Mouse (Mus musculus): ENCODE measurements around the gene Sel1l2. TPM values are rescaled to one million over a fixed set of nuclear protein-coding genes. Genes with fewer than 3 reads are reported as not detected.
"Not testable (repeated sequence)": the region's sequence is repeated elsewhere in the genome, so short reads cannot be mapped to it uniquely, and the experiment has no call there.

Gene Sel1l2
- total RNA-seq, 1 experiment from 2014 or later: not detected

GRCm38 (mm10) chr2:140215965-140216364 is 173.5 kb downstream of the Sel1l2 start:
- ATAC-seq (replicated peaks; ENCODE audit: low read depth, poor library complexity, severe bottlenecking): no peak

DNA sequence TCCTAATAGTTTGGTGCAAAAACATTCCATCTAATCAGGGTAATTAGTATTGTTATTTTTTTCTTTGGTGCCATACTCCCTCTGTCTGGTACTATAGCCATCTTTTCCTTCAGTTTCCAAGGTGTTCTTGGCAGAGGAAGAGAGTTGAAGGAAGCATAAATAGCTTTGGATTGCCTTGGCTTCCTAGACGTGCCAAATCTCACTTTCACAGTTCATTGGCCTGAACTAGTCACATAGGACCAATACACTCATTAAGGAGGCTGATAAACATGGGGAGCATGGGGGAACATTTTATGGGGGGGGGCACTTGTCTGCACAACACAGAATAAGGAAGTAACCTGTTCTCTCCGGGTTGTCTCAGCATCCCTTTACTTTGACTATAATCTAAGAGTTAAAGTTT is 174.1 kb downstream of the Sel1l2 start:
- no peak for ATAC-seq (replicated peaks; ENCODE audit: low read depth, poor library complexity, severe bottlenecking)

- no peak for ATAC-seq (replicated peaks; ENCODE audit: low read depth, poor library complexity, severe bottlenecking)
Observed at GRCm38 (mm10) chr2:140214519-140215027, 174.9 kb downstream of the Sel1l2 start.

DNA sequence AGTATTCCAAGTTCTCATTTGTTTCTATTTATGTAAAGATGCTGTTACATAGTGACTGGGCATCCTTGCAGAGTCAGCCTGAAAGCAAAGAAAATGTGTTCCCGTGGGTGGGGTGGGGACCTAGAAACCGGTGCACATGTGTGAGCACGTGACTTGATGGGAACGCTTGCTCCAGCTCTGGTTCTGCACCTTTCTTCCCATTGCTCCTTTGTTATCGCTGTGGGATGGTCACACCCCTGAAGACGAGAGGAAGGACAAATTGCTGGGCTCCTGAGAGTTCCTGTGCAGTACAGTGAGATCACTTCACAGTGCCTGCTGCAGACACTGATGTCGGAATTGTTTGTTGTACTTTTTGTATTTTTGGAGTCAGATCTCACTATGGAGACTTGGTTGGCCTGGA is 185.8 kb downstream of the Sel1l2 start:
- no peak for ATAC-seq (replicated peaks; ENCODE audit: low read depth, poor library complexity, severe bottlenecking)

- 0 out of 2 replicates have a peak, but pooled peaks have one; percentile 18 for ATAC-seq (replicated peaks; ENCODE audit: low read depth, poor library complexity, severe bottlenecking)
Observed at GRCm38 (mm10) chr2:140202573-140202972, 186.9 kb downstream of the Sel1l2 start.

DNA sequence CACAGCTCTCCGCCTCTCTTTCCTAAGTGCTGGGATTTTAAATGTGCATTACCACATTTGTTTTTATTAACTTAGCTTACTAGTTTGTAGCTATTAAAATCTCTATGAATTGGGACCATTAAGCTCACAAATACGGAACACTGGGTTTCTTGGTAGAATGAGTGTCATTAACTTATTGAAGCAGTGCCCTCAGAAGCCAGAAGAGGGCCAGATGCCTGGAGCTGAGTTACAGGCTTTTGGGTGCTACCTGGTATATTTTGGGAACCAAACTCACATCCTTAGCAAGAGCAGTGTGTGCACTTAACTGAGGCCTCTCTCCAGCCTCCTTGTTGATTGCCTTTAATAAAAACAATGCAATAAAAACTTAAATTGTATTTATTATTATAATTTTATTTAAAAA is 188.8 kb downstream of the Sel1l2 start:
- ATAC-seq (replicated peaks; ENCODE audit: low read depth, poor library complexity, severe bottlenecking): 0 out of 2 replicates have a peak, but pooled peaks have one; percentile 45

DNA sequence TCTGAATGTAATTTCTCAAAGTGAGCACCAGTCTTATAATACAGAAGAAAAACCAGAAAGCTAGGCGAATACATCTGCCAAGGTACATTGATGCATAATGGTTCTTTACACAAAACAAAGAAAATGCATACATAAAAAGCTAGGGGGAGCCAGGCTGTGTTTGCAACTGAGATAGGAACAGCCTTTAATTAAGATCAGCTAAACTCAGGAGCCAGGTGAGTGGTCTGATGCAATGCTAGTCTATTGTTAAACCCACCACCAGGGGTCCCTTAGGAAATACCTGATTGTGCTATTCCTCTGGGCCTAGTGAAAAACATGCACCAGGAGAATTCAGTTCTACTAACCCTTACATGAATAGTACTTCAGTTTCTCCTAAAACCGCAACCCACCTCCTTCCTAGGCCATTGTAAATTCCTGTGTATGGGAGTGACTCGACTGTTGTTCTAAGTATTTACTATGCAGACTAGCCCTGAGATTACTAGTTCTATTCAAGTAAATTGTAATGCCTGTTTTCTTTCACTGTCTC is 203.8 kb downstream of the Sel1l2 start:
- not testable (repeated sequence) for ATAC-seq (replicated peaks; ENCODE audit: low read depth, poor library complexity, severe bottlenecking)

Other genes with a start within 250 kb of the Sel1l2 start
- not detected in 2 replicates for gene Gm17374, start 237.7 kb downstream of the Sel1l2 start, total RNA-seq (2017)
- 97.0 and 119 TPM in 2 replicates for gene Esf1, start 219.1 kb downstream of the Sel1l2 start, total RNA-seq (2017)
- gene Ndufaf5, start 219.1 kb downstream of the Sel1l2 start, total RNA-seq (2017): 23.1 and 34.8 TPM in 2 replicates
- gene Macrod2, start 5.6 kb upstream of the Sel1l2 start, total RNA-seq (2017): 10.0 and 12.1 TPM in 2 replicates

All from common myeloid progenitor, adult 5-6 weeks (primary cell).